Mouse (Mus musculus): ENCODE measurements around the gene Taar9. TPM values are rescaled to one million over a fixed set of nuclear protein-coding genes. Genes with fewer than 3 reads are reported as not detected.
"Not testable (repeated sequence)": the region's sequence is repeated elsewhere in the genome, so short reads cannot be mapped to it uniquely, and the experiment has no call there.

The Taar9 gene
- total RNA-seq (2012; rRNA removed) (not detected in 2 replicates), total RNA-seq (2014; rRNA removed) (not detected in 2 replicates), polyA plus RNA-seq (2012; ENCODE audit: insufficient read length, low read depth) (not detected in 2 replicates)

- H3K4me1 ChIP-seq (ENCODE audit: control insufficient read depth in 1 of 2, insufficient read depth in 2 of 2); in situ Hi-C loops (cut with MboI; ENCODE audit: low pct_ligation_motif_present, low pct_unique_long_range_greater_than_20kb, low sequenced_read_pairs); H3K79me2 ChIP-seq (replicated peaks; ENCODE audit: control insufficient read depth, extremely low read depth, insufficient read depth, poor library complexity, severe bottlenecking); H3K4me3 ChIP-seq (replicated peaks in 1 of 3; ENCODE audit: low read depth in 2 of 3, low read length in 2 of 3, poor library complexity in 1 of 3); H3K27me3 ChIP-seq (replicated peaks); H3K4me2 ChIP-seq (ENCODE audit: insufficient read depth, low read depth, poor library complexity, severe bottlenecking); H3K9me3 ChIP-seq (replicated peaks; ENCODE audit: low read length); H3K27ac ChIP-seq (ENCODE audit: insufficient read depth, low read depth); DNase-seq (ENCODE audit: extremely low read depth); H3K9ac ChIP-seq (ENCODE audit: insufficient read depth, low read depth); H3K36me3 ChIP-seq (replicated peaks in 1 of 2; ENCODE audit: control insufficient read depth in 1 of 2, insufficient read depth in 1 of 2, low read length in 1 of 2); dilution Hi-C loops (cut with MboI; ENCODE audit: extremely low pct_ligation_motif_present, extremely low pct_unique_long_range_greater_than_20kb, low sequenced_read_pairs): not testable (repeated sequence)
Measured at GRCm38 (mm10) chr10:24109434-24109833, at the start of gene Taar9. Gene Taar9, minus strand, starts transcription at chr10:24109534.

- Histone ChIP-seq H3K9me3 (replicated peaks; ENCODE audit: low read length) (peaks cover 2% of the 10 kb centered on the region), H3K79me2 (replicated peaks; ENCODE audit: control insufficient read depth, extremely low read depth, insufficient read depth, poor library complexity, severe bottlenecking) (peaks cover 34% of the 10 kb centered on the region), H3K9ac (ENCODE audit: insufficient read depth, low read depth) (no peak overlapping the region), H3K27me3 (replicated peaks) (no peaks in the 10 kb centered on the region), H3K27ac (ENCODE audit: insufficient read depth, low read depth) (peak overlapping the region; percentile 100), H3K36me3 (replicated peaks in 1 of 2; ENCODE audit: control insufficient read depth in 1 of 2, insufficient read depth in 1 of 2, low read length in 1 of 2) (peaks cover 27 to 50% of the 10 kb centered on the region in 2 experiments), H3K4me2 (ENCODE audit: insufficient read depth, low read depth, poor library complexity, severe bottlenecking) (peak overlapping the region; percentile 74), H3K4me3 (replicated peaks in 1 of 3; ENCODE audit: low read depth in 2 of 3, low read length in 2 of 3, poor library complexity in 1 of 3) (peak overlapping the region in 1 of 3 experiments; percentile 29), H3K4me1 (ENCODE audit: control insufficient read depth in 1 of 2, insufficient read depth in 2 of 2) (peaks cover 15 to 78% of the 10 kb centered on the region in 2 experiments)
- dilution Hi-C loops (cut with MboI; ENCODE audit: extremely low pct_ligation_motif_present, extremely low pct_unique_long_range_greater_than_20kb, low sequenced_read_pairs): no loop called here
- DNase-seq (ENCODE audit: extremely low read depth): peak; percentile 83
- in situ Hi-C loops (cut with MboI; ENCODE audit: low pct_ligation_motif_present, low pct_unique_long_range_greater_than_20kb, low sequenced_read_pairs): no loop called here
- TF ChIP-seq RAD21 (IDR thresholded peaks at IDR 0.05; ENCODE audit: low read depth, low read length): no peak
- no peak for TF ChIP-seq MYC (IDR thresholded peaks at IDR 0.05; ENCODE audit: low read depth, low read length)
- TF ChIP-seq POLR2AphosphoS2 (IDR thresholded peaks at IDR 0.05; ENCODE audit: low read depth, low read length): no peak
- no peak for TF ChIP-seq ZC3H11A (IDR thresholded peaks at IDR 0.05; ENCODE audit: low read depth, low read length)
- TF ChIP-seq JUN (IDR thresholded peaks at IDR 0.05; ENCODE audit: insufficient read depth, low read depth, low read length): peak; percentile 35; the same call in 1 of the 2 replicates
- TF ChIP-seq MAFK (IDR thresholded peaks at IDR 0.05; ENCODE audit: insufficient replicate concordance, low read length): no peak
- TF ChIP-seq MAZ (IDR thresholded peaks at IDR 0.05; ENCODE audit: low read depth, low read length): peak; percentile 92
- TF ChIP-seq BHLHE40 (IDR thresholded peaks at IDR 0.05; ENCODE audit: low read depth, low read length): peak; percentile 48
- peak; percentile 95 for TF ChIP-seq MEF2A (IDR thresholded peaks at IDR 0.05; ENCODE audit: borderline replicate concordance, low read depth, low read length)
- TF ChIP-seq ZNF384 (IDR thresholded peaks at IDR 0.05; ENCODE audit: low read depth, low read length): no peak
- TF ChIP-seq MAX (IDR thresholded peaks at IDR 0.05; ENCODE audit: low read length): peak; percentile 62
- TF ChIP-seq TBP (conservative IDR thresholded peaks at IDR 0.05; ENCODE audit: low read depth, low read length): no peak
- TF ChIP-seq EP300 (IDR thresholded peaks at IDR 0.05; ENCODE audit: low read length): peak; percentile 81; the same call in 1 of the 2 replicates
- TF ChIP-seq JUND (conservative IDR thresholded peaks at IDR 0.05; ENCODE audit: low read depth, low read length): peak; percentile 64
- peak; percentile 31; the same call in 1 of the 2 replicates for TF ChIP-seq CHD2 (IDR thresholded peaks at IDR 0.05; ENCODE audit: low read length)
- peak; percentile 89 for TF ChIP-seq IRF4 (IDR thresholded peaks at IDR 0.05; ENCODE audit: low read depth, low read length)
- TF ChIP-seq TCF12 (IDR thresholded peaks at IDR 0.05; ENCODE audit: low read depth, low read length): peak; percentile 62; the same call in 1 of the 2 replicates
- peak; percentile 41; the same call in 1 of the 2 replicates for TF ChIP-seq ETS1 (conservative IDR thresholded peaks at IDR 0.05; ENCODE audit: low read depth, low read length)
- no peak for TF ChIP-seq HCFC1 (IDR thresholded peaks at IDR 0.05; ENCODE audit: low read depth, low read length)
- TF ChIP-seq ZKSCAN1 (IDR thresholded peaks at IDR 0.05; ENCODE audit: borderline replicate concordance, low read depth, low read length): no peak
- TF ChIP-seq NRF1 (IDR thresholded peaks at IDR 0.05; ENCODE audit: low read depth, low read length): 0 out of 2 replicates have a peak, but pooled peaks have one; percentile 16
Measured at GRCm38 (mm10) chr10:24158470-24159254, 49.3 kb upstream of the Taar9 start.
